Mouse (Mus musculus) common myeloid progenitor, adult 5-6 weeks (primary cell): ENCODE data around the gene Arrb1. TPM values are rescaled to one million over a fixed set of nuclear protein-coding genes. Genes with fewer than 3 reads are reported as not detected.

Source experiments
- ATAC-seq: replicated peaks from 2 replicates; pipeline ENCODE4 v1.8.0; 2016; ENCODE audit warnings: low read depth, mild to moderate bottlenecking, moderate TSS enrichment, inconsistent platforms; ENCODE audit not compliant: poor library complexity, severe bottlenecking
- total RNA-seq: library from RNA; stranded (forward); fragments of 200-1000, 187-1606 nt; gene quantifications from 2 replicates; pipeline ENCODE4 v1.2.3, GENCODE M21; 2017

The Arrb1 gene
- 45.4 and 48.7 TPM in 2 replicates for total RNA-seq

DNA sequence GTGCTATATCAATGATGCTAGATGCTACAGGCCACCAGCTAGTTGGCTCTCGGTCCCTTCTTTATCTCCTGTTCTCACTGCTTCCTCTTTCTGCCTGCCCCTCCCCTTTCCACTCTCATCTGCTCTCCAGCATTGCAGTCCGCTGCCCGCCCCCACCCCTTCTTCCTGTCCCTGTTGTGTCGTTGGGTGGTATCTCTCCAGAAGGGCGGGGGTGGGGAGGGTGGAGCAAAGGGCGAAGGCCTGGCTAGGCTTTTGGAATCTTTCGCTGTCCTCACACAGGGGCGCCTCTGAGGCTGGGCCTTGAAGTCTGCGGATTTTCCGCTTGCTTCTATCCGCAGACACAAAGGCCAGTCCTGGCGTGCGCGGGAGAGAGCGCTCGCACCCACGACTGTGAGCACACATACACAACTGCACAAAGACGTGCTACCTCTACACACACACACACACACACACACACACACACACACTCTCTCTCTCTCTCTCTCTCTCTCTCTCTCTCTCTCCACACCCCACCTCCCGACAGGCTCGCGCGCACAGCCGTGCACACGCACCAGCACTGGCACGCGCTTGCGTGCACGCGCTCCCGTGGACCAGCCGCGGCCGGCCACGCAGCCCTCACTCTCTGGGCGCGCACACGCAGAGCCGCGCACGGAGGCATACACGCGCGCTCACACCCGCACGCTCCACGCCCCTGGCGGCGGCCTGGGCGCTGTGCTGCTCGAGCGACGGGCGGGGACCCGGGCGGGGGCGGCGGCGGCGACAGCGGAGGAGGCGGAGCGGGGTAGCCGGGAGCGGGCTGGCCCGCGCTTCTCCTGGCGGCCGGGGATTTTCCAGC, at the start of gene Arrb1:
Gene Arrb1, plus strand, starts transcription at position 566 of the 835 bp plus-strand sequence.
- peak; percentile 72 for ATAC-seq

DNA sequence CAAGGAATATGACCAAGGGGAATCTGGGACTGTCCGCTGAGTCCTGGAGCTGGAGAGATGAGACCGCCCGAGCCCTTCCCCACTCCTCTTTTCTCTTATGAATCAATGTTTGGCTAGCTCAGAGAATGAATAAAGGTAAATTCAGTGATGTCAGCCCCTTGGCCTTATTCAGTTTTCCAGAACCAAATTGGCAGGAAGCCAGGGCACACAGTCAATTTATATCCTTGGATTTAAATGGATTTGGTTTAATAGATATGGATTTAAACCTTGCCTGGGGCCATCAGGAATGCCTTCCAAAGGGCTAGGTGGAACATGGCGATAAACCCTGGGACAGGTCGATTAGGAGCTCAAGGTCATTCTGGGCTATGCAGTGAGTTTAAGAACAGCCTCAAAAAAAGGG, 45.6 kb upstream of the Arrb1 start:
- no peak for ATAC-seq

DNA sequence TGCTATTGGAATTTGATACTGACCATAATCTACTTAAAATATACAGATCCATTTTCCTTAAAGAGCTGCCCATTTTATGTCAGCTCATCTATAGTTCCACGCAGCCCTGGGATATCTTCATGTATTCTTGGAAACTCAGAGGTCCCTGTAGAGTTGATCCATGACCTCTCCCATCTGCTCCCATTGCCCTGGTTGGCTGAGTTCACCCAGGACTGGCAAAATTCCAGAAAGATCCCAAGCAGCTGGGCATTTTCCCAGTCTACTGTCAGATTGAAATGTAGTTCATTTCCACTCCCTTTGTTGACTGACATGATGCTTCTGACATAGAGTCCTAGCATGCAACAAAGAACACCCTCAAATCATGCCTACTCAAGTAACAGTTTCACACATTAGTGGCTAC, 36.1 kb upstream of the Arrb1 start:
- no peak for ATAC-seq

DNA sequence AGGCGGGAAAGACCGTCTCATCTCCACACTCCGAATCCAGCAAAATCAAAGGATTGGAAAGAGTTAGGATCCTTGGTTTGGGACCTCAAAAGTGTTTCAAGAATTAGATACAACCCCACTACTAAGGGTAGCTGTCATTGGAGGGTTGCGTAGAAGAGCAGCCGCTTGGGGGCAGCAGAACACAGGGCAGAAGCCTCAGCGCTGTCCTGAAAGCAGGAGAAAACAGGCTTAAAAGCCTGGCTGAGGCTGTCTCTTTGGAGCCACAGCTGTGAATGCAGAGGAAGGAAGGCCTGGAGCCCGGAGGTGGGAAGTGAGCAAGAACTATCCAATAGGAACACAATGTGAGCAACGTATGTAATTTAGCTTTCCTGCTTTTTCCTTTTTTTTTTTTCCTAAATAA, 35.1 kb upstream of the Arrb1 start:
- ATAC-seq = peak; percentile 93

DNA sequence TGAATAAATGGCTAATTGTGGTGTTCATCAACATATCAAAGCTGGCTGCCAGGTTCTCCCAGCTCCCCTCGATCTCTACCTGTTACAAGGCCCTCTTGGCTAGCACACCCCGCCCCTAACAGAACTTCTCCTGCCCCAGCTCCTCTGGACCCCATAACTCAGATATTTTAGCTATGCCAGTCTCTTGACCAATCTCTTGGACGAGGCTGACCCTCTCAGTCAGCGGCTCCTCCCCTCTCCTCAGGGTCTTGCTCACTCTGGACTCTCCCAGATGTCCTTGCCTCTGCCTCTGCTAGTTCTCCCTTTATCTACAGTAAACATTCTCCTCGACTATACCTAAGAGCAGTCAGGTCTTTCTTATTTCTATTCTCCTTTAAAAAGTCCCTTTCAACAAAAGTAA, 34.6 kb upstream of the Arrb1 start:
- no peak for ATAC-seq

DNA sequence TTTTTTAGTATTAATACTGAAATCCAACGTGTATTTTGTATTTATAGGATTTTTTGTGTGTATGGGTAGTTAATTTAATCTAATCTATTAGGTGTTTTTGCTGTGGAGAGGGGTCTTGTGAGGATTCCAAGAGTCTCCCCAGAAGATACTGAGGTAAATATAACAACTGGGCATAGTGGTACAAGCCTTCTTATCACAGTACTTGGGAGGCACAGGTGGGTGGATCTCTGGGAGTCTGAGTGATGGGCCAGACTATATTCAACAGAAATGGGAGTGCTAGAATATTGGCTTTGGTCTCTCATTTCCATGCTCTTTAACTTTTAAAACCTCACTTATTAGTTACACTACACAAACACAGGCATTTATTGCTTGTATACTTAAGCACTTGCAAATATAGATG, 34.1 kb upstream of the Arrb1 start:
- ATAC-seq = no peak

DNA sequence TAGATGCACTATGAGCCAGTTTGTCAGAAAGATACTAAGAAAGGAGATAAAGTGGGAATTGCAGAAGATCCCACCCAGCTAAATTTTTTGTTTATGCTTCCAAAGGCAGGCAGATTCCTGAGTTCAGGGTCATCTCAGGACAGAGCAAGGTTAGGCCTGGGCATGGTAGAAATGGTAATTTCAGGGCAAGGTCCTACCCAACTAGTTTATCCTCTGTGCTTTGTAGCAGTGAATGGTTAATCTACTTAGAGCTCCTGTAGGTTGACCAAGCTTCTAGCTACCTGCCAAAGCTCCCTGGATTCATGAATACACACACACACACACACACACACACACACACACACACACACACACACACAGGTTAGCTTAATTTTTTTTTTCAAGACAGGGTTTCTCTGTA, 30.7 kb upstream of the Arrb1 start:
- ATAC-seq = no peak

DNA sequence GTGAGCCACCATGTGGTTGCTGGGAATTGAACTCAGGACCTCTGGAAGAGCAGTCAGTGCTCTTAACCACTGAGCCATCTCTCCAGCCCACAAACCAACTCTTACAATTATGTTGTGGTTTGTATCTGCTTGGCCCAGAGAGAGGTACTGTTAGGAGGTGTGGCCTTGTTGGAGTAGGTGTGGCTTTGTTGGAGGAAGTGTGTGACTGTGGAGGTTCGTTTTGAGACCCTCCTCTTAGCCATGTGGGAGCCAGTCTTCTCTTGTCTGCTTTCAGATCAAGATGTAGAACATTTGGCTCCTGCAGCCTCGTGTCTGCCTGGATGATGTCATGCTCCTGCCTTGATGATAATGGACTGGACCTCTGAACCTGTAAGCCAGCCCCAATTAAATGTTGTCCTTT, 27.1 kb upstream of the Arrb1 start:
- ATAC-seq = peak; percentile 62

DNA sequence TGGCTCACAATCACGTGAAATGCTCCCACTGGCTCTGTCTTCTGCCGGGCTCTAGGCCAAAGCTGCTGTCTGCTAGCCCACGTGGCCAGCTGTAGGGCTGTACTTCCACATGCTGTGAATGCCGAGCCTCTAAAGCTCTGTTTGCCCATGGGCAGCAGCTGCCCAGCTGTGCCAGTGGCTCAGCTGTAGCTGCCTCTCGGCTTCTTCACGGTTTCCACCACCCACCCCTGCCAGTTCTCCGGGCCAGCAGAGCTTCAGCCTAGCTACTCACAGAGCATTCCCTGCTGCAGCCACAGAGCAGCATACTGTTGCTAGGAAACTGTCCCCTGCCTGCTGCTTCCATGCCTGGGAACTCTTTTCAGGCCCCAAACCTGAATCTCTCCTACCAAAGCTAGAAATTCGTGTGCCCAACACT, 25.2 kb upstream of the Arrb1 start:
- peak; percentile 33; the same call in 1 of the 2 replicates for ATAC-seq

DNA sequence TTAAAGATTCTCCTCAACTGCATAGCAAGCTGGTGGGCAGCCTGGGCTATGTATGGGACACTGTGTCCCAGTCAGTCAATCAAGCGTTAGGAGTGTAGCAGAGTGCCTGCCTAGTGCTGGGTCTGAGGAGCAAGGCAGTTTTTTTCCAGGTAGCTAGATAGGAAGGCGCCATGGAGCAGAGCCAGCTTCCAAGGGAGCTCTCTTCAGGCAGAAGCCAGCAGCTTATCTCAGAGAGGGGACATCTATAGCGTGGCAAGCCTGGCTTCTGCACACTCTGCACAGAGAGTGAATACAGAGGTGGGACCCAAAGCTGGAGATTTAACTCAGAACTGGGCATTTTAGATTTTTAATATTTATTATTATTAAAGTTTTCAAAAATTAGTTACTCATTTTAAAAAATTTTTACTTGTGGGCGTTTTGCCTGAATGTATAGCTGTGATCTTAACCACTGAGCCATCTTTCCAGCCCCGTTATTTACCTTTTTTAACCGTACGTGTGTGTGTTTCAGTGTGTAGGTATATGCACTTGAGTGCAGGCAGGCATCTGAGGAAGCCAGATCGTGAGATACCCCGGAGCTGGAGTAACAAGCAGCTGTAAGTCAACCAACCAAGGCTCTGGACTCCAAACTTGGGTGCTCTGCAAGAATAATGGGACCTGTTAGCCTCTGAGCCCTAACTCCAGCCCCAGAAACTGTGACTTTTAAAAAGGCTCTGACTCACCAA, 19.0 kb upstream of the Arrb1 start:
- 0 out of 2 replicates have a peak, but pooled peaks have one; percentile 29 for ATAC-seq

DNA sequence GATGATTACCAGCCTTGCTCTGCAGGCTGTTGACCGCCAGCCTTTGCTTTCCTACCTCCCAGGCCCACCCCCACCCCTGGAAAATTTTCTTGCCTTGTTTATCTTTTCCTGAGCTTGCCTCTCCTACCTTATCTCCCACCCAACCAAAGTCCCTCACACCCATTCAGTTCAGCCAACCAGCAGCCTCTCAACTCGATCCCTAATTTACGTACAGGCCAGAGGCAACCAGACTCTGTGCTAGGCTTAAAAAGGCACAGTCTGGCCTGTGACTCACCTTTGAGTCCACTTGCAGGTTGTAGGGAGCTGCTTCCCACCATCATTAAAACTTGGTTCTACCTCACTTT, 18.5 kb upstream of the Arrb1 start:
- 0 out of 2 replicates have a peak, but pooled peaks have one; percentile 11 for ATAC-seq

DNA sequence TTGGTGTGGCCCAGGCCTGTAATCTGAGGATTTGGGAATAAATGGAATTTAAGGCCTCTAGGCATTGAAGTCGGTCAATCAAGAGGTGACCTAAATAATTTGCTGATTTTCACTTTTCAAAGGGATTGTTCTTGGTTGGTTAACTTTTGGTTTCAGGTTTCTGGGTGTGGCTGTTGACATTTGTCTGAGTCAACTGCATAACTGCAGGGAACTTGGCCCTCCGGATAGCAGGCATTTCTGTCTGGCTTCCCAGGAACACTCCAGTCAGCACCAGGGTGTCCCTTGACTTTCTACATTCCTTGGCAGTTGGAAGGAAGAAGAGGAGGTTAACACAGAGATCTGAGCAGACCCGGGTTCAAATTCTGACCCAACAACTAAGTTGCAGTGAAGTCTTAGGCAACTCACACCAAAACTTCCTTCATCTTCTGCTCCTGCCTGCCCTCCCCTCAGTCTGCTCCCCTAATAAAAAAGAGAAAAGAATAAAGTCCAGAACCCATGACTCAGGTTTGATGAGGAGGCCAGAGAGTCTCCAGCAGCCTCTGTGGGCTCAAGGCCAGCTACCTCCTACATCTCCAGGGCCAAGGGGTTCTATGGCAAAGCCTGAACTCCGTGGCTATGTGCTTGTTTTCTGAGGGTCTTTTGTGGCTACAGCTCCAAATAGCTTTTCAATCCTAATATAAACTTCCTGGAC, 16.2 kb upstream of the Arrb1 start:
- ATAC-seq = no peak

DNA sequence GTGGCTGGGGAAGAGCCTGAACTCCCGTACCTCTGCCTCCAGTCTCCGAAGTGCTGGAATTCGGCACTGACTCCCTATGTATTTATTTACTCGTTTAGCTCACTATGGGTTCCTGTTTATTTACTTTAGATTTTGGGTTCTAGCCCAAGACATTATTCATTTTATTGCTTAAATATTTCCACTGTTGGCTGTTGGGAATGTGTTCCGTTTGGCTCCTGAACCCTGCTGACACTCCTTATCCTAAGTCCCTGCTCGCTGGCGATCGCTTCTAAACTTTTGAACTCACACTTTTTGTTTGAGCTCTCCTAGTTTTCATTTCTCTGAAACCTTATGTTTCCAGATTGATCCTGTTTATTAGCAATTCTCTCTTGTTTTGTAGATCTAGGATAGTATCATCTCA, 12.1 kb upstream of the Arrb1 start:
- no peak for ATAC-seq

DNA sequence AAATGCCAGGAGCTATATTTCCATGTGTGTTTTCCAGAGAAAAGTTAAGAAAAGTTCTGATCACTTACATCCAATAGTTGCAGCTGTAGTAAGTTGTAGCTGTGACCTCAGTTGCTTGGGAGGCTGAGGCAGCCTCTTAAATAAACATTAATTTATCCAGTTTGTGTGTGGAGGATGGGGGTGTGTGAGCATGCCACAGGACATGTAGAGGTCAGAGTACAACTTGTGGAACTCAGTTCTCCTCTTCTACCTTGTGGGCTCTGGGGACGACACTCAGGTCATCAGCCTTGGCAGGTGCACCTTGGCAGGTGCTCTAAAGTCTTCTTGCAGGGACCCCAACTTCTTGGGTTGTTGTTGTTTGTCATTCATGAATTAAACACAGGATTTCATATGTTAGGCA, 11.4 kb upstream of the Arrb1 start:
- no peak for ATAC-seq

DNA sequence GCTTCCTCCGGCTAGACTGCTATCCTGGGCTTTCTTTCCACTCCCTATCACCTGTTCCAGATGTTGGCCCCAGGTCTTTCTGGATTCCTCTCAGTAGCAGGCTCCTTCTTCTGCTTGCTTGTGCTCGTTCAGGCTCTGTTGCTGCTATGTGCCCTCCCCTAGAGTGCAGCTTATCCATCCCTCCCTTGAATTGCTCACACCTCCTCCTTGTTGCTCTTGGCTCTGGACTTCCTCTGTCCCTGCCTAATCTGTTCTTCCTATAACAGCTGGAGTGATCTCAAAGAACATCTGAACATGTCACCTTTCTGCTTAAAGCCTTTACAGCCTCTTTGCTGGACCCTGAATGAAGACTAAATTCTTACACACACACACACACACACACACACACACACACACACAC, 6.7 kb upstream of the Arrb1 start:
- ATAC-seq = no peak

DNA sequence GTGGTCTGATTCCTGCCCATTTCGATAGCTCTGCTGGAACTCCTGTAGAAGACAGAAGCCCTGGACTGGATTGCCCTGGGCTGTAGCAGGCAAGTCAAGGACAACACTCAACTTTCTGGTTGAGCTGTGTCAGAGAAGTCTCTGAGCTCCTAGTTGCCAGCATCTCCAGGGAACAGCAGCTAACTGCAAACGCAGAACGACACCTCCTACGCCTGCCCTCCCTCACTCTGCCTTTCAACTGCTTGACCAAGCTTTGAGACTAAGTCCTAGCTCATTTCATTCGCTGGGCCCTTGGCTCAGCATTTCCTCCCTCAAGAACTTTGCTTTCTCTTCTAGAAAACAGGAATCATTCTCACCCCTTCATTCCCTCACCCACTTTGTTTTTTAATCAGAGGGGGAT, 5.9 kb upstream of the Arrb1 start:
- no peak for ATAC-seq

DNA sequence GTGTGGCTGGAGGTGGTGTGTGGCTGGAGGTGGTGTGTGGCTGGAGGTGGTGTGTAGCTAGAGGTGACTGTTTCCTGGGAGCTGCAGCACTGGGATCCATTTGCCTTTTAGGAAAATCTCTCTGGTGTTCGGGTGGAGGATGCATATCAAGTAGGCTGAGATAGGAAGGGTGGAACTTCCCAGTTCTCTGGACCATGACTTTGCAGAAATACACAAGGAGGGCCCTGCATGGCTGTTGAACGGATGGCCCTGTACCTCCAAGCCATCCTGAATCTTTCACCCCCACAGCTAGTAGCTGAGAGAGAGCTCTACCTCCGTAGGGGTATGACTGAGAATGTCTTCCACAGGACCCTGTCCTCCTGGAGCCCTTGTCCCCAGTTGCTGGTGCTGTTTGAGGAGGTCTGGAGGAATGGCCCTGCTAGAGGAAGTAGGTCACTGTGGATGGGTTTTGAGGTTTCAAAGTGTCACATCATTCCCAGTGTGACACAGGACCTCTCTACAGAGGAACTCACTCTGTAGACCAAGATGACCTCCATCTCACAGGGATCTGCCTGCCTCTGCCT, 3.8 kb upstream of the Arrb1 start:
- peak; percentile 10; the same call in 1 of the 2 replicates for ATAC-seq

DNA sequence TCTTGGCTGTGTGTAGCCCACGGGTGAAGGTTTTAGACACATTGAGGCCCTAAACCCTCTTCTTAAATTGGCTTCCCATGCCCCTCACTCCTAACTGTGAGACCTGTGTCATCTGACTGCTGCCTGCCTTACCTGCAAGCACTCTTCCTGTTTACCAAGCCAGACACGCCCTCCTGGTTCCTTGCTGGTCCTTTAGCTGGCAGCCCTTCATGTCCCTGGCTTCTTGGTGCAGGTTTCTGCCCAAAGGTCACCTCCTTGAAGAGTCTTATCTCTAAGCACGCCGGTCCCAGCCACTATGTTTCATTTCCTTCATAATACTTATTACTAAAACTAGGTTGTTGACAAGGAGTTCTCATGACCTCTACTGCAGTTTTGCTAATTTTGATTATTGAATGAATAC, 2.7 kb upstream of the Arrb1 start:
- no peak for ATAC-seq

DNA sequence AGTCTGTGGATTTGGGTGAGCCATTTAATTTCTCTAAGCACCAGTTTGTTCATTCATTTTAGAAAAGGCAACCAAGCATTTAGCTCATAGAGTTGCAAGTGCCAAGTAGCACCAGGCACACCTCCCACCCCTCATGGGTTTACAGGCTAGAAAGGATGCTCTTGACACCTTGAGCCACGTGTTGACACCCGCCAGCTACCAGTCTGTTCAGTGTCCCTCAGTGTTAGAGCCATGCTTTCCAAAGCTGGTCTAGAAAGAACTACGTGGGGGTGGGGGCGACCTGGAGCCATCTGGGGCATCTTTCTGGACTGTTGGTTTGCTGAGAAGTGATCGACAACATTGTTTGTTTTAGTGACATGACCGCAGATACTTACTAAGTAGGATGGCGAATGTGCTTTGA, 1.7 kb upstream of the Arrb1 start:
- no peak for ATAC-seq

DNA sequence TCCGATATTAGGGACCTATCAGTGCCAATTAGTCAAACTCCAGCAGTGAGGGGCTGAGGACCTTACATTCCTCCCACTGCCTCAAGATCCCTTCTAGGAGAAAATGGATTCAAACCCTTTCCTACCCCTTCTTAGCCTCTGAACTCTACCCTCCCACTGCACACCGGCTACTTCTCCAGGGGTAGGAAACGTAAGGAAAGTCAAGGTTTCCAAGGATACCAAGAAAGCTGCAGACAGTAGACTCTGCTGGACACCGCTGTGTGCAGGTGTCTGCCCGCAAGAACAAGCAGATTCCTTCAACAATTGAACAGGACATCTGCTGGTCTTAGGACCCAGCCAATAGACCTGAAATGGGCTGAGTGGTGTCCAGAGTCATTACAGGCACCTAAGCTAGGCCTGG, 765 bp upstream of the Arrb1 start:
- ATAC-seq = no peak
